Mouse (Mus musculus): ENCODE measurements at regions not wholly inside any gene's neighbourhood (a gene's known extent, or its start where the extent isn't known, plus 50 kb on each side); places are given as distances from the start of the nearest gene placed in this dataset.

GRCm38 (mm10) chr6:100341305-100342290 lies 54.3 kb upstream of the Rybp start:
- no peak for DNase-seq
- intact Hi-C loops (cut with DNase I) = no loop called here

DNA sequence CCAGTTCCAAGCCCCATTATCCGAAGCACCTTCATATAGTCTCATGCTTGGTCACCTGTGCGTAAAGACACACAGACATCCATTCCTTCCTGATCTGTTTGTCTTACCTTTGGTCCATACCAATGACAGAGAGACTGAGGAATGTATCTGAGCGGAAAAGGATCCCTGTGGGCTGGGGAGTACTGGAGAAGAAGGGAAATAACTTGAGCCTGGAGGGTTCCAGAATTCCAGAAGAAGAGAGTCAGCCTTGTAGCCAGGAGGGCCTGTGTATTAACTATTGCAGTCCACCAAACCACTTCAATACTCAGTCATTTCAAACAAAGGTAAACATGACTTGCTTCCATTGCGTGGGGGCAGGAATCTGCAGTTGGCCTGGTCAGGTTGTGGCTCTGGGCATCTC lies 51.0 kb upstream of the Rybp start:
- DNase-seq = no peak
- intact Hi-C loops (cut with DNase I) = no loop called here
